Mouse (Mus musculus): ENCODE data around the gene Asna1. TPM values are rescaled to one million over a fixed set of nuclear protein-coding genes. Genes with fewer than 3 reads are reported as not detected.

The Asna1 gene
- polyA plus RNA-seq, 1 experiment from 2014 or later, result 114 TPM

- H3K27ac ChIP-seq (ENCODE audit: poor library complexity, severe bottlenecking), result no peak overlapping the region
- 16% methylated on average over 15 of the region's 15 CpGs for WGBS
- 0 out of 2 replicates have a peak overlapping the region, but pooled peaks have one; percentile 32 for H3K9ac ChIP-seq
Observed at GRCm38 (mm10) chr8:84989311-84989731, 35.8 kb downstream of the Asna1 start.

GRCm38 (mm10) chr8:84987903-84988302 is 37.2 kb downstream of the Asna1 start:
- Histone ChIP-seq H3K9me3 (replicated peaks) (no peaks in the 10 kb centered on the region; the same call in 1 of the 2 replicates), H3K4me2 (no peak overlapping the region), H3K27ac (ENCODE audit: poor library complexity, severe bottlenecking) (no peak overlapping the region), H3K36me3 (no peaks in the 10 kb centered on the region), H3K9ac (no peak overlapping the region), H3K4me1 (replicated peaks) (peaks cover 32% of the 10 kb centered on the region), H3K27me3 (replicated peaks) (peaks cover 9% of the 10 kb centered on the region), H3K4me3 (no peak overlapping the region)
- 68% methylated on average over 2 of the region's 2 CpGs for WGBS
- ATAC-seq (ENCODE audit: insufficient number of reproducible peaks, low FRiP score), result no peak

More at GRCm38 (mm10) chr8:84989311-84989731, 35.8 kb downstream of the Asna1 start:
- Histone ChIP-seq H3K4me2 (peak overlapping the region; percentile 98), H3K36me3 (no peaks in the 10 kb centered on the region), H3K4me3 (peak overlapping the region; percentile 16; the same call in 1 of the 2 replicates), H3K4me1 (replicated peaks) (peaks cover 30% of the 10 kb centered on the region), H3K9me3 (replicated peaks) (no peaks in the 10 kb centered on the region; the same call in 1 of the 2 replicates), H3K27me3 (replicated peaks) (peaks cover 17% of the 10 kb centered on the region)
- no peak for ATAC-seq (ENCODE audit: insufficient number of reproducible peaks, low FRiP score)

- Histone ChIP-seq H3K9ac (no peak overlapping the region), H3K4me1 (replicated peaks) (peaks cover 35% of the 10 kb centered on the region), H3K27me3 (replicated peaks) (peaks cover 9% of the 10 kb centered on the region), H3K4me2 (no peak overlapping the region), H3K27ac (ENCODE audit: poor library complexity, severe bottlenecking) (no peak overlapping the region), H3K4me3 (no peak overlapping the region), H3K9me3 (replicated peaks) (no peaks in the 10 kb centered on the region; the same call in 1 of the 2 replicates), H3K36me3 (no peaks in the 10 kb centered on the region)
- 76% methylated on average over 5 of the region's 5 CpGs for WGBS
- no peak for ATAC-seq (ENCODE audit: insufficient number of reproducible peaks, low FRiP score)
Observed at GRCm38 (mm10) chr8:84987388-84987787, 37.7 kb downstream of the Asna1 start.

- Histone ChIP-seq H3K4me1 (replicated peaks) (peaks cover 45% of the 10 kb centered on the region), H3K9ac (peak overlapping the region; percentile 70; the same call in 1 of the 2 replicates), H3K4me2 (peak overlapping the region; percentile 98), H3K27ac (ENCODE audit: poor library complexity, severe bottlenecking) (0 out of 2 replicates have a peak overlapping the region, but pooled peaks have one; percentile 4), H3K9me3 (replicated peaks) (no peaks in the 10 kb centered on the region; the same call in 1 of the 2 replicates), H3K27me3 (replicated peaks) (peaks cover 9% of the 10 kb centered on the region), H3K36me3 (no peaks in the 10 kb centered on the region), H3K4me3 (peak overlapping the region; percentile 59)
- WGBS, result 35% methylated on average over 8 of the region's 8 CpGs
- no peak for ATAC-seq (ENCODE audit: insufficient number of reproducible peaks, low FRiP score)
Observed at GRCm38 (mm10) chr8:84986379-84986945, 38.6 kb downstream of the Asna1 start.

GRCm38 (mm10) chr8:84985684-84986378 is 39.2 kb downstream of the Asna1 start:
- H3K9ac ChIP-seq, result peak overlapping the region; percentile 70
- H3K27ac ChIP-seq (ENCODE audit: poor library complexity, severe bottlenecking), result peak overlapping the region; percentile 39; the same call in 1 of the 2 replicates
- H3K4me3 ChIP-seq, result peak overlapping the region; percentile 59
- ATAC-seq (ENCODE audit: insufficient number of reproducible peaks, low FRiP score), result peak; percentile 57
- peak overlapping the region; percentile 98 for H3K4me2 ChIP-seq
- H3K36me3 ChIP-seq, result no peaks in the 10 kb centered on the region
- WGBS, result under 1% methylated on average over 53 of the region's 53 CpGs
- peaks cover 9% of the 10 kb centered on the region for H3K27me3 ChIP-seq (replicated peaks)
- no peaks in the 10 kb centered on the region; the same call in 1 of the 2 replicates for H3K9me3 ChIP-seq (replicated peaks)
- H3K4me1 ChIP-seq (replicated peaks), result peaks cover 47% of the 10 kb centered on the region

GRCm38 (mm10) chr8:84985049-84985683 is 39.9 kb downstream of the Asna1 start:
- Histone ChIP-seq H3K27me3 (replicated peaks) (peaks cover 9% of the 10 kb centered on the region), H3K27ac (ENCODE audit: poor library complexity, severe bottlenecking) (peak overlapping the region; percentile 39; the same call in 1 of the 2 replicates), H3K4me2 (peak overlapping the region; percentile 98), H3K9me3 (replicated peaks) (no peaks in the 10 kb centered on the region; the same call in 1 of the 2 replicates), H3K4me3 (peak overlapping the region; percentile 59), H3K4me1 (replicated peaks) (peaks cover 51% of the 10 kb centered on the region), H3K9ac (peak overlapping the region; percentile 70), H3K36me3 (no peaks in the 10 kb centered on the region)
- no peak for ATAC-seq (ENCODE audit: insufficient number of reproducible peaks, low FRiP score)
- 2% methylated on average over 23 of the region's 23 CpGs for WGBS

- peak overlapping the region; percentile 70; the same call in 1 of the 2 replicates for H3K9ac ChIP-seq
- peak overlapping the region; percentile 98 for H3K4me2 ChIP-seq
- H3K27ac ChIP-seq (ENCODE audit: poor library complexity, severe bottlenecking), result peak overlapping the region; percentile 37
- WGBS, result 8% methylated on average over 16 of the region's 16 CpGs
- no peak for ATAC-seq (ENCODE audit: insufficient number of reproducible peaks, low FRiP score)
- no peaks in the 10 kb centered on the region for H3K36me3 ChIP-seq
- H3K4me3 ChIP-seq, result peak overlapping the region; percentile 59; the same call in 1 of the 2 replicates
- peaks cover 9% of the 10 kb centered on the region for H3K27me3 ChIP-seq (replicated peaks)
- no peaks in the 10 kb centered on the region; the same call in 1 of the 2 replicates for H3K9me3 ChIP-seq (replicated peaks)
- H3K4me1 ChIP-seq (replicated peaks), result peaks cover 57% of the 10 kb centered on the region
Observed at GRCm38 (mm10) chr8:84984294-84985048, 40.6 kb downstream of the Asna1 start.

GRCm38 (mm10) chr8:84982499-84983011 is 42.5 kb downstream of the Asna1 start:
- Histone ChIP-seq H3K4me1 (replicated peaks) (peaks cover 62% of the 10 kb centered on the region), H3K4me3 (no peak overlapping the region), H3K9me3 (replicated peaks) (no peaks in the 10 kb centered on the region), H3K27me3 (replicated peaks) (0 out of 2 replicates have a peak, but pooled peaks cover under 1% of the 10 kb centered on the region), H3K4me2 (no peak overlapping the region), H3K9ac (no peak overlapping the region), H3K36me3 (no peaks in the 10 kb centered on the region), H3K27ac (ENCODE audit: poor library complexity, severe bottlenecking) (no peak overlapping the region)
- 50% methylated on average over 3 of the region's 3 CpGs for WGBS
- ATAC-seq (ENCODE audit: insufficient number of reproducible peaks, low FRiP score), result no peak

GRCm38 (mm10) chr8:84981644-84982498 is 43.2 kb downstream of the Asna1 start:
- Histone ChIP-seq H3K4me3 (no peak overlapping the region), H3K4me1 (replicated peaks) (peaks cover 68% of the 10 kb centered on the region), H3K9ac (no peak overlapping the region), H3K9me3 (replicated peaks) (no peaks in the 10 kb centered on the region), H3K27me3 (replicated peaks) (no peaks in the 10 kb centered on the region), H3K4me2 (no peak overlapping the region), H3K27ac (ENCODE audit: poor library complexity, severe bottlenecking) (no peak overlapping the region), H3K36me3 (no peaks in the 10 kb centered on the region)
- WGBS, result 74% methylated on average over 15 of the region's 15 CpGs
- no peak for ATAC-seq (ENCODE audit: insufficient number of reproducible peaks, low FRiP score)

Data from heart, embryonic 12.5 days (tissue).